8 mouse cellular contexts compared by ENCODE assay signal in the genomic region with DNA sequence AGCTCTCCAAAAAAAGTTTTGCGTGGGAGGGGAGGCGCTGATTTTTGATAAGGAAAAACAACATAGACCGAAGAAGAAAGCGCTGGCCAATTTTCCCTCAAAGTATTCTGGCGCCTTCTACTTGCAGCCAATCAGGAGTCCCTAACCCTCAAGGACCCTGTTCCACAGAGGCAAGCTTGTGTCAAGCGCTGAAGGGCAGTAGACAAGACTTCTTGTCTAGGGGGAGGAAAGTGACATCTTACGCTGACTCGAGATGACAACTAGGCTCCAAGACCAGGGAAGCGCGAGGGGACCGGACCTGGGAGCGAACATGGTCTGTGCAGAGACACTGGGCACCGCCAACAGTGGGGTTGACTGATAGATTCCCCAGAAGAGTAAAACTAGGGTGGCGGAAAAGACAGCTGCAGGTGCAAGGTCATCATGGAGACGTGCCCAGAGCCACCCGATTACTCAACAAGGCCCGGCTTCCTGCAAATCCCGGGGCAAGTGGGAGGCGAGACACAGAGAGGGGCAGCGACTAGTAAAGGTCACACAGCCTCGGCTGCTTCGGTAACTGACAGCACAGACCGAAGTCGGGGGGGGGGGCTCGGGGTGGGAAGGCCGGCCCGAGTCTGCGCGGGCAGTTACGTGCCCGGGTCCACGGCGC. TPM values are rescaled to one million over a fixed set of nuclear protein-coding genes. Genes with fewer than 3 reads are reported as not detected.
DNase-seq lines count a peak whose midpoint lies in the region; ATAC-seq and TF ChIP-seq lines count a peak whose summit lies in the region.

No protein-coding gene starts in this region.

- peak; percentile 41 for DNase-seq in CD4-positive helper T cell, adult 2 months (ENCODE audit: low read depth, low spot score)
- peak; percentile 48 to 49 for DNase-seq in cerebellum, postnatal 36 days
- DNase-seq in heart, adult 11 months: peak; percentile 97
- DNase-seq in lung, embryonic 14.5 days: peak; percentile 47
- no peak for DNase-seq in retina, postnatal 1 day

- ATAC-seq in intestine, postnatal 0 days: peak; percentile 1; the same call in 1 of the 2 replicates
- peak; percentile 0; the same call in 1 of the 2 replicates for ATAC-seq in lung, embryonic 14.5 days (ENCODE audit: insufficient read depth)

- H3K27ac ChIP-seq in intestine, postnatal 0 days (ENCODE audit: low read depth, low read length): peak overlapping the region; percentile 96
- peak overlapping the region; percentile 93 for H3K27ac ChIP-seq in lung, embryonic 14.5 days (ENCODE audit: low read depth)
- H3K27ac ChIP-seq in olfactory bulb, adult 2 months (ENCODE audit: insufficient read depth, low read depth, low read length): peak overlapping the region; percentile 85

- H3K9me3 ChIP-seq in E14TG2a.4 (ENCODE audit: low read length): no peaks in the 10 kb centered on the region
- H3K9me3 ChIP-seq in intestine, postnatal 0 days (ENCODE audit: control insufficient read depth): no peaks in the 10 kb centered on the region
- H3K9me3 ChIP-seq in lung, embryonic 14.5 days (ENCODE audit: low read depth, low read length): no peaks in the 10 kb centered on the region

- no peak for TF ChIP-seq POLR2A in olfactory bulb, adult 2 months (IDR thresholded peaks at IDR 0.05; ENCODE audit: insufficient read depth, low read depth, low read length)

- 1% methylated on average over 29 of the region's 33 CpGs for WGBS in intestine, postnatal 0 days
- under 1% methylated on average over 33 of the region's 33 CpGs for WGBS in lung, embryonic 14.5 days
- WGBS in olfactory bulb, adult 2 months: 1% methylated on average over 33 of the region's 33 CpGs

- TF ChIP-seq CTCF in E14TG2a.4 (conservative IDR thresholded peaks at IDR 0.05; ENCODE audit: low read length): no peak
- TF ChIP-seq CTCF in intestine, postnatal 0 days (IDR thresholded peaks at IDR 0.05; ENCODE audit: low read depth): no peak
- no peak for TF ChIP-seq CTCF in lung, embryonic 14.5 days (IDR thresholded peaks at IDR 0.05; ENCODE audit: low read depth)
- no peak for TF ChIP-seq CTCF in olfactory bulb, adult 2 months (IDR thresholded peaks at IDR 0.05; ENCODE audit: insufficient read depth, low read depth, low read length)

- peak overlapping the region; percentile 79 for H3K9ac ChIP-seq in intestine, postnatal 0 days (ENCODE audit: low read depth, low read length)
- peak overlapping the region; percentile 84 for H3K9ac ChIP-seq in lung, embryonic 14.5 days

- H3K4me2 ChIP-seq in intestine, postnatal 0 days (replicated peaks; ENCODE audit: low read depth): peak overlapping the region; percentile 84
- H3K4me2 ChIP-seq in lung, embryonic 14.5 days: peak overlapping the region; percentile 81

- H3K4me3 ChIP-seq in E14TG2a.4 (replicated peaks; ENCODE audit: low read length): peak overlapping the region; percentile 99
- H3K4me3 ChIP-seq in intestine, postnatal 0 days (ENCODE audit: low read depth, low read length): peak overlapping the region; percentile 72
- H3K4me3 ChIP-seq in lung, embryonic 14.5 days (ENCODE audit: low read depth, low read length): peak overlapping the region; percentile 88
- H3K4me3 ChIP-seq in olfactory bulb, adult 2 months (ENCODE audit: insufficient read depth, low read depth, low read length): peak overlapping the region; percentile 75

- H3K4me1 ChIP-seq in E14TG2a.4 (replicated peaks; ENCODE audit: low read depth, low read length): peaks cover 72% of the 10 kb centered on the region
- 0 out of 2 replicates have a peak, but pooled peaks cover 7% of the 10 kb centered on the region for H3K4me1 ChIP-seq in intestine, postnatal 0 days (replicated peaks; ENCODE audit: control insufficient read depth, insufficient read depth, low read length)
- H3K4me1 ChIP-seq in lung, embryonic 14.5 days (ENCODE audit: insufficient read depth): peaks cover 4% of the 10 kb centered on the region
- peaks cover 24% of the 10 kb centered on the region for H3K4me1 ChIP-seq in olfactory bulb, adult 2 months (ENCODE audit: control insufficient read depth, insufficient read depth, low read length)

- H3K27me3 ChIP-seq in E14TG2a.4 (ENCODE audit: insufficient read depth, low read length): no peaks in the 10 kb centered on the region
- no peaks in the 10 kb centered on the region for H3K27me3 ChIP-seq in intestine, postnatal 0 days (replicated peaks; ENCODE audit: control insufficient read depth, insufficient read depth, low read length)
- H3K27me3 ChIP-seq in lung, embryonic 14.5 days (ENCODE audit: insufficient read depth, low read length): no peaks in the 10 kb centered on the region

- peaks cover 74% of the 10 kb centered on the region for H3K36me3 ChIP-seq in E14TG2a.4 (ENCODE audit: insufficient read depth, low read length)
- peaks cover 42% of the 10 kb centered on the region for H3K36me3 ChIP-seq in intestine, postnatal 0 days (ENCODE audit: control insufficient read depth, insufficient read depth)
- peaks cover 67% of the 10 kb centered on the region for H3K36me3 ChIP-seq in lung, embryonic 14.5 days (ENCODE audit: insufficient read depth)

RNA-seq across cellular contexts. Expression of a gene that starts 0.7 kb away (rescaled TPM):
- polyA plus RNA-seq in intestine, postnatal 0 days (2015; fragmentation: Nextera tagmentation; extraction: Ambion mirVana): 22.3 and 31.3 TPM in 2 replicates
- 63.1 and 69.4 TPM in 2 replicates for polyA plus RNA-seq in lung, embryonic 14.5 days (2014; fragmentation: Nextera tagmentation; extraction: Ambion mirVana)
- 339 TPM in 1 of 2 replicates, not detected in the other for polyA plus RNA-seq in olfactory bulb, adult 2 months (2012; ENCODE audit: insufficient read depth, insufficient read length, low replicate concordance, missing spikeins)

RNA-seq across cellular contexts. Expression of a gene that starts 0.9 kb away (rescaled TPM):
- polyA plus RNA-seq in intestine, postnatal 0 days (2015; fragmentation: Nextera tagmentation; extraction: Ambion mirVana): 40.0 and 44.9 TPM in 2 replicates
- 83.1 and 87.9 TPM in 2 replicates for polyA plus RNA-seq in lung, embryonic 14.5 days (2014; fragmentation: Nextera tagmentation; extraction: Ambion mirVana)
- polyA plus RNA-seq in olfactory bulb, adult 2 months (2012; ENCODE audit: insufficient read depth, insufficient read length, low replicate concordance, missing spikeins): 696 TPM in 1 of 2 replicates, not detected in the other

RNA-seq across cellular contexts. Expression of a gene that starts 25.8 kb away (rescaled TPM):
- 358 and 361 TPM in 2 replicates for polyA plus RNA-seq in intestine, postnatal 0 days (2015; fragmentation: Nextera tagmentation; extraction: Ambion mirVana)
- 198 and 201 TPM in 2 replicates for polyA plus RNA-seq in lung, embryonic 14.5 days (2014; fragmentation: Nextera tagmentation; extraction: Ambion mirVana)
- polyA plus RNA-seq in olfactory bulb, adult 2 months (2012; ENCODE audit: insufficient read depth, insufficient read length, low replicate concordance, missing spikeins): not detected in 2 replicates

RNA-seq across cellular contexts. Expression of a gene that starts 29.5 kb away (rescaled TPM):
- polyA plus RNA-seq in intestine, postnatal 0 days (2015; fragmentation: Nextera tagmentation; extraction: Ambion mirVana): 1,422 and 1,459 TPM in 2 replicates
- polyA plus RNA-seq in lung, embryonic 14.5 days (2014; fragmentation: Nextera tagmentation; extraction: Ambion mirVana): 2,014 and 2,172 TPM in 2 replicates
- polyA plus RNA-seq in olfactory bulb, adult 2 months (2012; ENCODE audit: insufficient read depth, insufficient read length, low replicate concordance, missing spikeins): not detected in 2 replicates

RNA-seq across cellular contexts. Expression of a gene that starts 29.5 kb away (rescaled TPM):
- not detected in 2 replicates for polyA plus RNA-seq in intestine, postnatal 0 days (2015; fragmentation: Nextera tagmentation; extraction: Ambion mirVana)
- 1.4 and 1.6 TPM in 2 replicates for polyA plus RNA-seq in lung, embryonic 14.5 days (2014; fragmentation: Nextera tagmentation; extraction: Ambion mirVana)
- not detected in 2 replicates for polyA plus RNA-seq in olfactory bulb, adult 2 months (2012; ENCODE audit: insufficient read depth, insufficient read length, low replicate concordance, missing spikeins)

Comparison
In these comparisons a context has a peak if more than half of its experiments do, and no peak if none do; other contexts are left out.
1. RNA of a gene that starts 25.8 kb away (polyA plus RNA-seq): 358 to 361 TPM in intestine, postnatal 0 days and 198 to 201 TPM in lung, embryonic 14.5 days; not detected in olfactory bulb, adult 2 months; every median in the first group is over 100 times any median in the second.
2. Peak in every context shown above with its lines, with median percentiles within 50 percentile points of each other: H3K4me3 ChIP-seq and H3K27ac ChIP-seq.